10 mouse cellular contexts compared by ENCODE assay signal in the genomic region with DNA sequence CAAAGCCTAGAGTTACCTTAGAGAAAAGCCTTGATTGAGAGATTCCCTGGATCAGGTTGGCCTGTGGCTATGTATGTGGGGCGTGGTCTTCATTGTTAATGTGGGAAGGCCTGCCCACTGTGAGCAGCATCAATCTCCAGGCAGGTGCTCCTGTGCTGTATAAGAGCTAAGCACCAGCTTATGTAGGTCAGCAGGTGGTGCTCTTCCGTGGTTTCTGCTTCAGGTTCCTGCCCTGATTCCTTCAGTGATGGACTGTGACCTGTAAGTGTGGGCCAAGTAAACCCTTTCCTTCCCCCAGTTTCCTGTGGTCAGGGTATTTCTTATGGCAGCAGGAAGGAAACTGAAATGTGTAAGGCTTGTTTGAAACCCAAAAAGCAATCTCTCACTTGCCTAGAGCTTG.
DNase-seq lines count a peak whose midpoint lies in the region; ATAC-seq and TF ChIP-seq lines count a peak whose summit lies in the region.
"Had no signal": no experiment of that assay in that cellular context is flagged by ENCODE, and none has a peak within 500 bp of the region (broad histone marks: within the 10 kb centered on the region; RNA-seq: fewer than 3 reads in every experiment).

No protein-coding gene starts in this region.

- no peak overlapping the region for H3K9ac ChIP-seq in liver, postnatal 0 days (replicated peaks)
- no peak overlapping the region for H3K9ac ChIP-seq in liver, embryonic 11.5 days (ENCODE audit: low read depth, low read length)
- no peak overlapping the region for H3K9ac ChIP-seq in ES-Bruce4 (ENCODE audit: low read depth, poor library complexity, severe bottlenecking)
- no peak overlapping the region for H3K9ac ChIP-seq in heart, embryonic 12.5 days
- H3K9ac ChIP-seq: heart, embryonic 13.5 days; limb, embryonic 12.5 days had no signal

- peak; percentile 47 for TF ChIP-seq CTCF in liver, postnatal 0 days (IDR thresholded peaks at IDR 0.05; ENCODE audit: low read depth)
- peak; percentile 48 for TF ChIP-seq CTCF in ES-Bruce4 (IDR thresholded peaks at IDR 0.05; ENCODE audit: low read depth, low read length)

- no peak for TF ChIP-seq EP300 in liver, postnatal 0 days (IDR thresholded peaks at IDR 0.05; ENCODE audit: low read depth)
- TF ChIP-seq EP300 in ES-Bruce4 (IDR thresholded peaks at IDR 0.05; ENCODE audit: insufficient read depth, low read depth, low read length): no peak

- no peak overlapping the region for H3K27ac ChIP-seq in liver, postnatal 0 days (ENCODE audit: low read depth)
- H3K27ac ChIP-seq in liver, embryonic 11.5 days (ENCODE audit: low read depth, low read length): no peak overlapping the region
- H3K27ac ChIP-seq in ES-Bruce4 (ENCODE audit: insufficient read depth, low read length): no peak overlapping the region
- H3K27ac ChIP-seq in heart, embryonic 12.5 days (ENCODE audit: poor library complexity, severe bottlenecking): no peak overlapping the region
- H3K27ac ChIP-seq: heart, embryonic 13.5 days; limb, embryonic 12.5 days had no signal

- H3K4me2 ChIP-seq in liver, postnatal 0 days (ENCODE audit: low read depth, low read length): no peak overlapping the region
- H3K4me2 ChIP-seq in liver, embryonic 11.5 days: no peak overlapping the region
- no peak overlapping the region for H3K4me2 ChIP-seq in heart, embryonic 12.5 days
- H3K4me2 ChIP-seq: heart, embryonic 13.5 days; limb, embryonic 12.5 days had no signal

- no peaks in the 10 kb centered on the region for H3K9me3 ChIP-seq in liver, postnatal 0 days (ENCODE audit: low read length)
- no peaks in the 10 kb centered on the region for H3K9me3 ChIP-seq in liver, embryonic 11.5 days (ENCODE audit: control insufficient read depth, low read length)
- H3K9me3 ChIP-seq in ES-Bruce4 (replicated peaks; ENCODE audit: control insufficient read depth, insufficient read depth, low read length, poor library complexity, severe bottlenecking): no peaks in the 10 kb centered on the region
- H3K9me3 ChIP-seq in heart, embryonic 12.5 days (replicated peaks): no peaks in the 10 kb centered on the region
- H3K9me3 ChIP-seq: heart, embryonic 13.5 days; limb, embryonic 12.5 days had no signal

- no peaks in the 10 kb centered on the region for H3K27me3 ChIP-seq in liver, postnatal 0 days (ENCODE audit: insufficient read depth, low read length)
- no peaks in the 10 kb centered on the region for H3K27me3 ChIP-seq in liver, embryonic 11.5 days (replicated peaks; ENCODE audit: control insufficient read depth, insufficient read depth, low read length)
- H3K27me3 ChIP-seq in ES-Bruce4 (ENCODE audit: control insufficient read depth, insufficient read depth, low read length, poor library complexity, severe bottlenecking): no peaks in the 10 kb centered on the region
- no peaks in the 10 kb centered on the region for H3K27me3 ChIP-seq in heart, embryonic 12.5 days (replicated peaks)
- H3K27me3 ChIP-seq: heart, embryonic 13.5 days; limb, embryonic 12.5 days had no signal

- 40% methylated on average over 2 of the region's 2 CpGs for WGBS in liver, postnatal 0 days (ENCODE audit: insufficient replicate concordance)
- 36% methylated on average over 2 of the region's 2 CpGs for WGBS in liver, embryonic 11.5 days
- WGBS in heart, embryonic 12.5 days: 49% methylated on average over 2 of the region's 2 CpGs

- no peak for DNase-seq in liver, postnatal 0 days
- no peak for DNase-seq in liver, embryonic 11.5 days (ENCODE audit: low spot score)
- no peak for DNase-seq in cerebellum, postnatal 36 days

- no peak for TF ChIP-seq POLR2A in ES-Bruce4 (IDR thresholded peaks at IDR 0.05; ENCODE audit: insufficient read depth, low read length)

- H3K4me3 ChIP-seq in liver, postnatal 0 days (ENCODE audit: low read depth, low read length): no peak overlapping the region
- H3K4me3 ChIP-seq in liver, embryonic 11.5 days (ENCODE audit: low read depth, low read length): no peak overlapping the region
- no peak overlapping the region for H3K4me3 ChIP-seq in ES-Bruce4 (ENCODE audit: low read depth, low read length)
- H3K4me3 ChIP-seq in heart, embryonic 12.5 days: no peak overlapping the region
- H3K4me3 ChIP-seq: heart, embryonic 13.5 days; limb, embryonic 12.5 days had no signal

- peak; percentile 36 for ATAC-seq in liver, postnatal 0 days
- ATAC-seq in liver, embryonic 11.5 days (replicated peaks; ENCODE audit: low FRiP score): no peak
- peak; percentile 50; the same call in 1 of the 2 replicates for ATAC-seq in common myeloid progenitor, adult 5-6 weeks (replicated peaks; ENCODE audit: low read depth, poor library complexity, severe bottlenecking)
- 0 out of 2 replicates have a peak, but pooled peaks have one; percentile 43 for ATAC-seq in monocyte, adult 5-6 weeks (replicated peaks; ENCODE audit: insufficient number of reproducible peaks, low FRiP score, low TSS enrichment, poor library complexity, severe bottlenecking)
- no peak for ATAC-seq in heart, embryonic 12.5 days (ENCODE audit: insufficient number of reproducible peaks, low FRiP score)
- ATAC-seq: forebrain, embryonic 16.5 days had no signal

- H3K36me3 ChIP-seq in liver, postnatal 0 days (replicated peaks; ENCODE audit: insufficient read depth, low read length): no peaks in the 10 kb centered on the region
- no peaks in the 10 kb centered on the region for H3K36me3 ChIP-seq in liver, embryonic 11.5 days (ENCODE audit: control insufficient read depth, insufficient read depth, low read length)
- H3K36me3 ChIP-seq in ES-Bruce4 (ENCODE audit: control insufficient read depth, insufficient read depth, low read length, poor library complexity, severe bottlenecking): no peaks in the 10 kb centered on the region
- no peaks in the 10 kb centered on the region for H3K36me3 ChIP-seq in heart, embryonic 12.5 days
- H3K36me3 ChIP-seq: heart, embryonic 13.5 days; limb, embryonic 12.5 days had no signal

- no peaks in the 10 kb centered on the region for H3K4me1 ChIP-seq in liver, postnatal 0 days (ENCODE audit: insufficient read depth)
- H3K4me1 ChIP-seq in liver, embryonic 11.5 days (replicated peaks; ENCODE audit: control insufficient read depth, insufficient read depth, low read length): no peaks in the 10 kb centered on the region
- H3K4me1 ChIP-seq in ES-Bruce4 (ENCODE audit: control insufficient read depth, insufficient read depth, low read length): no peaks in the 10 kb centered on the region
- H3K4me1 ChIP-seq in heart, embryonic 12.5 days (replicated peaks): no peaks in the 10 kb centered on the region
- H3K4me1 ChIP-seq: heart, embryonic 13.5 days; limb, embryonic 12.5 days had no signal

Comparison
In these comparisons a context has a peak if more than half of its experiments do, and no peak if none do; other contexts are left out.
1. ATAC-seq: peak in liver, postnatal 0 days (single experiment), common myeloid progenitor, adult 5-6 weeks (single experiment) and monocyte, adult 5-6 weeks (single experiment); none in liver, embryonic 11.5 days (single experiment) and heart, embryonic 12.5 days (single experiment).